Mouse (Mus musculus): Measurements from ENCODE around the gene Morc2a. TPM values are rescaled to one million over a fixed set of nuclear protein-coding genes. Genes with fewer than 3 reads are reported as not detected.

Gene Morc2a
- polyA plus RNA-seq, 1 experiment from 2014 or later: 31.0 TPM

DNA sequence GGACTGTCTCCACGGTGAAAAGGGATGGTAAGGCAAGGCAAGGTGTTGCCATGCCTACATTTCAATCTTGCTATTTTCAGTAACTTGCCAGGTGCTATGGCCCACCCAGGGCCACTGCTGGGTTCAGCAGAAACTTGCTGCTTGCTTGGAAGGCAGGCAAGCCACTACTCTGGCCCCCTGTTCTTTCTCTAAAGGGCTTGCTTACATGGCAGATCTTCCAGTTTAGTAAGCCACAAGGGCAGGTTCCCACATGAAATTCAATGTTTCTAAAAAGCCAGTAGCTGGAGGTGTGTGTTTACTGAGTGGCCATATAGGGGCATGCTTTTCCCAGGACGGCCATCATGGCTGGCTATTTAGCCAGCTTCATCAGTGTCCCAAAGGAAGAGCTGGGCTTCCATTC, 42.8 kb downstream of the Morc2a start:
- Histone ChIP-seq H3K4me2 (ENCODE audit: low read depth, low read length) (no peak overlapping the region), H3K9me3 (ENCODE audit: control insufficient read depth, low read length) (no peaks in the 10 kb centered on the region), H3K9ac (replicated peaks; ENCODE audit: low read depth, low read length) (no peak overlapping the region), H3K4me3 (ENCODE audit: low read depth, low read length) (no peak overlapping the region), H3K27me3 (ENCODE audit: control insufficient read depth, insufficient read depth, low read length) (no peaks in the 10 kb centered on the region), H3K36me3 (ENCODE audit: control insufficient read depth, insufficient read depth, low read length) (peaks cover 42% of the 10 kb centered on the region), H3K27ac (ENCODE audit: low read depth, low read length) (no peak overlapping the region), H3K4me1 (ENCODE audit: control insufficient read depth, insufficient read depth, low read length) (no peaks in the 10 kb centered on the region)
- WGBS: 100% methylated on average over 2 of the region's 2 CpGs
- no peak for ATAC-seq (ENCODE audit: low read depth)

DNA sequence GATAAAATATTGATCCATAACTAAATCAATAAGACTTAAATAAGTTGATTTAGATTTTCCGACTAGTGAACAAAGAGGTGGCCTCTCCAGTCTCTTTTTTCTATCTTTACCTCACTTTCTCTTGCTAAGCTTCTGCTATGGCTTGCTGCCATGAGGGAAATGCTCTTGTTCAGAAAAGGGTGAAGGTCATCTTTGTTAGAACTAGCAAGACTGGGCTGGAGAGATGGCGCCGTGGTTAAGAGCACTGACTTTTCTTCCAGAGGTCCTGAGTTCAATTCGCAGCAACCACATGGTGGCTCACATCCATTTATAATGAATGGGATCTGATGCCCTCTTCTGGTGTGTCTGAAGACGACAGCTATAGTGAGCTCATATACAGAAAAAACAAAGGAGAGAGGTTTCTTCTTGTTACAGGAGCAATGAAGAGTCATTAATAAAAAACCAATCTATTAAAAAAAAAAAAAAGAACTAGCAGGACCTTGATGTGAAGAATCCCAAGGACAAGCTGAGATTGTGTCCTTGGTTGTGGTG, 47.2 kb downstream of the Morc2a start:
- Histone ChIP-seq H3K4me1 (ENCODE audit: control insufficient read depth, insufficient read depth, low read length) (no peaks in the 10 kb centered on the region), H3K4me2 (ENCODE audit: low read depth, low read length) (no peak overlapping the region), H3K4me3 (ENCODE audit: low read depth, low read length) (no peak overlapping the region), H3K36me3 (ENCODE audit: control insufficient read depth, insufficient read depth, low read length) (peaks cover 6% of the 10 kb centered on the region; the same call in 1 of the 2 replicates), H3K27ac (ENCODE audit: low read depth, low read length) (no peak overlapping the region), H3K27me3 (ENCODE audit: control insufficient read depth, insufficient read depth, low read length) (no peaks in the 10 kb centered on the region), H3K9me3 (ENCODE audit: control insufficient read depth, low read length) (no peaks in the 10 kb centered on the region), H3K9ac (replicated peaks; ENCODE audit: low read depth, low read length) (no peak overlapping the region)
- no peak for ATAC-seq (ENCODE audit: low read depth)
- 83% methylated on average over 5 of the region's 5 CpGs for WGBS

DNA sequence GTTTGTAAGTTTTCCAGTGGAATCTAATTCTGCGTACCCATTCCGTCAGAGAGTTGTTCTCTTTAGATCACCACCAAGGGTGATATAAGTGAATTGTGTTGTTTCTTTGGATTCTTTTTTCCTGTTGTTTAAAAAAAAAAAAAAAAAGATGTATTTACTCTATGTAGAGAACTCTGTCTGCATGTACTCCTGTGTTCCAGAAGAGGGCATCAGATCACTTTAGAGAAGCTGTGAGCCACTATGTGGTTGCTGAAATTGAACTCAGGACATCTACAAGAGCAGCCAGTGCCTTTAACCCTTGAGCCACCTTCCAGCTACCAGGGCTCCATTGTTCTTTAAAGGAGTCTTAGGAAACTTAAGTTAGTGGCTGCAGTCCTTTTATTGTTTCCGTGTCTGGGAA, 48.5 kb downstream of the Morc2a start:
- Histone ChIP-seq H3K9me3 (ENCODE audit: control insufficient read depth, low read length) (no peaks in the 10 kb centered on the region), H3K36me3 (ENCODE audit: control insufficient read depth, insufficient read depth, low read length) (no peaks in the 10 kb centered on the region), H3K4me2 (ENCODE audit: low read depth, low read length) (no peak overlapping the region), H3K4me3 (ENCODE audit: low read depth, low read length) (no peak overlapping the region), H3K9ac (replicated peaks; ENCODE audit: low read depth, low read length) (no peak overlapping the region), H3K27ac (ENCODE audit: low read depth, low read length) (no peak overlapping the region), H3K27me3 (ENCODE audit: control insufficient read depth, insufficient read depth, low read length) (no peaks in the 10 kb centered on the region), H3K4me1 (ENCODE audit: control insufficient read depth, insufficient read depth, low read length) (no peaks in the 10 kb centered on the region)
- no peak for ATAC-seq (ENCODE audit: low read depth)
- WGBS: 79% methylated on average over 3 of the region's 3 CpGs

DNA sequence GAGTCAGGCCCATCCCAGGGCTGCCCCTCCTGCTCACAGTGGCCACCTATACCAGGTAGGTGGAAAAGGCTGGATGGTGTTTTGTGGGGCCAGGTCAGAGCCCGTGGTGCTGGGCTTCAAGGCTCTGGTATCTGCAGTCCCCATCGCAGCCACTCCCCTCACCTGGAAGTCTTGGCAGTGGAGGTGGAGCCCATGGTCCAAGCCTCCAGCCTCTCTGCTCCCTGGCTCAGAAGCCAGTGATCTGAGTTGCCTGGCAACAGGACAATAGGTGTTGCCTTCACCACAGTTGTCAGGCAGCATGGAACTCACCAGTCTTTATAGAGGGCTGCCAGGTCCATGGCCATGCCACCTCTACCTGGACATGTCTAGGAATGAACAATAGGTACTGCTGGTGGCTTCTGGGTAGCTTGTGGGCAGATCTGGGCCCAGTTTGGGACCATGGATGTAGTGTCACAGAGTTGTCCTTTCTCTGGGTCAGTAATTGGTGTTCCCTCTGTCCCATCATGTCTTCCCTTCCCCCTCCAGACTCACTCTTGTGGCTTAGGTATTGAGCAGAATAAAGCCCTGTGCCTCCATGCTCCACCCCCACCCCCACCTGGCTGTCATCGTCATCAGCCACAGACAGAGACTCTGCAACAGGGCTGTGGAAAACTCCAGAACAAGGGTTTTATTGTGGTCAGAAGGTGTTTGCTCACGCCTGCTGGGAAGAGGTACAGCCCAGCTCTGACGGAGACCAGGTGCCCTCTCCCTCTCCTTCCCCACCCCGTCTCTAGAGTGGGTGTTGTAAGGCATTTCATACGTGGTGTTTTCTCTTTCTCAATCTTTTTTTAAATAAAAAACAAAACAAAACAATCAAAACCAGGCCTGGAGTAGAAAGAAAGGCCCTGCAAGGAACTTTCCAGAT, 54.4 kb downstream of the Morc2a start:
- Histone ChIP-seq H3K9me3 (ENCODE audit: control insufficient read depth, low read length) (no peaks in the 10 kb centered on the region), H3K27ac (ENCODE audit: low read depth, low read length) (no peak overlapping the region), H3K27me3 (ENCODE audit: control insufficient read depth, insufficient read depth, low read length) (no peaks in the 10 kb centered on the region), H3K4me2 (ENCODE audit: low read depth, low read length) (no peak overlapping the region), H3K4me3 (ENCODE audit: low read depth, low read length) (no peak overlapping the region), H3K36me3 (ENCODE audit: control insufficient read depth, insufficient read depth, low read length) (no peaks in the 10 kb centered on the region), H3K4me1 (ENCODE audit: control insufficient read depth, insufficient read depth, low read length) (no peaks in the 10 kb centered on the region), H3K9ac (replicated peaks; ENCODE audit: low read depth, low read length) (no peak overlapping the region)
- ATAC-seq (ENCODE audit: low read depth): no peak
- 77% methylated on average over 7 of the region's 7 CpGs for WGBS

DNA sequence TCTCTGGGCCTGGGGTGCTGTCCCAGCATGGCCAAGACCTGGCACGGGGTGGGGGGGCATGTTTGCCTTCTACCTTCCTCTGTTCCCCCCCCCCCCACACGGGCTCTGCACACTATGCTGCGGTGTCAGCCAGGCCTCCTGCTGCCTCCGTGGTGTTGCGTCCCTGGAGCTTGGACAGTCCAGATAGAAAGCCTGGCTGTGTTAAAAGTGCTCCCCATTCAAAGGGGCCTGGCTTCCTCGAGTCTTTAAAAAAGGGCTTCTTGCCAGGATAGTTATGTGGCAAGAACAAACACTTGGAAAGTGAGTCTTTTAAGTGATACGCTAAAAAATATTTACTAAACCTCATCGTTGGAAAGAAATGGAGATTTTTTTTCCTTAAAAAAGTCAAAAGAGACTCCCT, 55.4 kb downstream of the Morc2a start:
- ATAC-seq (ENCODE audit: low read depth): no peak
- no peaks in the 10 kb centered on the region for H3K9me3 ChIP-seq (ENCODE audit: control insufficient read depth, low read length)
- H3K36me3 ChIP-seq (ENCODE audit: control insufficient read depth, insufficient read depth, low read length): no peaks in the 10 kb centered on the region
- H3K9ac ChIP-seq (replicated peaks; ENCODE audit: low read depth, low read length): no peak overlapping the region
- H3K4me2 ChIP-seq (ENCODE audit: low read depth, low read length): no peak overlapping the region
- 77% methylated on average over 8 of the region's 8 CpGs for WGBS
- H3K4me3 ChIP-seq (ENCODE audit: low read depth, low read length): no peak overlapping the region
- H3K4me1 ChIP-seq (ENCODE audit: control insufficient read depth, insufficient read depth, low read length): no peaks in the 10 kb centered on the region
- no peaks in the 10 kb centered on the region for H3K27me3 ChIP-seq (ENCODE audit: control insufficient read depth, insufficient read depth, low read length)
- no peak overlapping the region for H3K27ac ChIP-seq (ENCODE audit: low read depth, low read length)

DNA sequence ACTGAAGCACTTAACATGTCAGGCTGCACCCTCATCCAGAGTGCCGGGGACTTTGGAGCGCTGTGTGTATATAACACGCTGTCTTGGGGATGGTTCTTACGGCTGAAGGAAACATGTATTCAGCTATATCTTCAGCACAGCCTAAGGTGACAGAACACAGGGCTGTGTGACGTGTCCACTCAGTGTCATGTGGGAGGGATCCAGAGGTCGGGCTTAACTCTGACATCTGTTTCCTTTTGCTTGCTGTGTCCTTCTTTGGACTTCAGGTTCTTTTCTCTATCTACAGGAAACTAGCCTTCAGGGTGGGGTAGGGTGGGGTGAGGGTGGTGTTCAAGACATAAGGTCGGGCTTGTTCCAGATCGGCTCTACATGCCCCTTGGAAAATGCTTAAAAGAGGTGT, 58.1 kb downstream of the Morc2a start:
- Histone ChIP-seq H3K4me3 (ENCODE audit: low read depth, low read length) (no peak overlapping the region), H3K27me3 (ENCODE audit: control insufficient read depth, insufficient read depth, low read length) (no peaks in the 10 kb centered on the region), H3K4me1 (ENCODE audit: control insufficient read depth, insufficient read depth, low read length) (no peaks in the 10 kb centered on the region), H3K36me3 (ENCODE audit: control insufficient read depth, insufficient read depth, low read length) (no peaks in the 10 kb centered on the region), H3K9ac (replicated peaks; ENCODE audit: low read depth, low read length) (no peak overlapping the region), H3K27ac (ENCODE audit: low read depth, low read length) (no peak overlapping the region), H3K4me2 (ENCODE audit: low read depth, low read length) (no peak overlapping the region), H3K9me3 (ENCODE audit: control insufficient read depth, low read length) (no peaks in the 10 kb centered on the region)
- 88% methylated on average over 8 of the region's 8 CpGs for WGBS
- no peak for ATAC-seq (ENCODE audit: low read depth)

DNA sequence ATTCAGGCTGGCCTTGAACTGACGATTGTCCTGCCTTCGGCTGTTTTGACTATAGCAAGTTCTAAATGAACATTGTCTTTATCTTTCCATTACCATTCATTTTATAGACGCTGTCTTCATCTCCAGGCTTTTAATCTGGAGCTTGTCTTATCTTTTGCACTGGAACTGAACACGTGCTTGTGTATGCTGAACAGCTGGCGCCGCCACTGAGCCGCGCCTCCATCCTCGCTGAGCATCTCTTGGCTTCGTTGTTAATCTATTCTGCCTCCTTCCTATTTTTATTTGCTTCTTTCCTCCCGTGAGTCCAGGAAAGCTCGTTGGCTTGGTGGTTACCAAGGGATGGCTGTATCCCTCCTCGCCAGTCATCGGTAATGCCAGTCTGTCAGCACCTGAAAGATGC, 61.2 kb downstream of the Morc2a start:
- Histone ChIP-seq H3K9me3 (ENCODE audit: control insufficient read depth, low read length) (no peaks in the 10 kb centered on the region), H3K27me3 (ENCODE audit: control insufficient read depth, insufficient read depth, low read length) (no peaks in the 10 kb centered on the region), H3K4me3 (ENCODE audit: low read depth, low read length) (no peak overlapping the region), H3K4me1 (ENCODE audit: control insufficient read depth, insufficient read depth, low read length) (no peaks in the 10 kb centered on the region), H3K27ac (ENCODE audit: low read depth, low read length) (no peak overlapping the region), H3K9ac (replicated peaks; ENCODE audit: low read depth, low read length) (no peak overlapping the region), H3K4me2 (ENCODE audit: low read depth, low read length) (no peak overlapping the region), H3K36me3 (ENCODE audit: control insufficient read depth, insufficient read depth, low read length) (no peaks in the 10 kb centered on the region)
- WGBS: 72% methylated on average over 14 of the region's 14 CpGs
- no peak for ATAC-seq (ENCODE audit: low read depth)

DNA sequence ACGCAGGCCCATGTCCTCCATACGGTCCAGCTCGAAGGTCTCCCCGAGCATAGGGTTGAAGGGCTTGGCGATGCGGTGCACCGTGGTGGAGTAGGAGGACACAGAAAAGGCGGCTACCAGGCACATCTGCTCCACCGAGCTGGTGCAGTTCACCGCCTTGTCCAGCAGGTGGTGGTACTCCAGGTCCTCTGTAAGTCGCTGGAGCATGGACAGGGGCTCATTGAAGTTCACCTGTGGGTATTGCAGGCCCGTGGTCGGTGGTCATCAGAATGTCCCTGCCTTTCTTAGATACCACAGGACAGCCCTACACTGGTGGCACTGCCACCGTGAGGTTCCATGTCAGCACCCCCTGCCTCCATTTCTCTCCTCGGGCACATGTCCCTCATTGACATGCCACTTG, 65.5 kb downstream of the Morc2a start:
- Histone ChIP-seq H3K27me3 (ENCODE audit: control insufficient read depth, insufficient read depth, low read length) (no peaks in the 10 kb centered on the region), H3K4me3 (ENCODE audit: low read depth, low read length) (no peak overlapping the region), H3K36me3 (ENCODE audit: control insufficient read depth, insufficient read depth, low read length) (no peaks in the 10 kb centered on the region), H3K4me1 (ENCODE audit: control insufficient read depth, insufficient read depth, low read length) (no peaks in the 10 kb centered on the region), H3K9ac (replicated peaks; ENCODE audit: low read depth, low read length) (no peak overlapping the region), H3K9me3 (ENCODE audit: control insufficient read depth, low read length) (no peaks in the 10 kb centered on the region), H3K27ac (ENCODE audit: low read depth, low read length) (no peak overlapping the region), H3K4me2 (ENCODE audit: low read depth, low read length) (no peak overlapping the region)
- ATAC-seq (ENCODE audit: low read depth): no peak
- 44% methylated on average over 15 of the region's 15 CpGs for WGBS

DNA sequence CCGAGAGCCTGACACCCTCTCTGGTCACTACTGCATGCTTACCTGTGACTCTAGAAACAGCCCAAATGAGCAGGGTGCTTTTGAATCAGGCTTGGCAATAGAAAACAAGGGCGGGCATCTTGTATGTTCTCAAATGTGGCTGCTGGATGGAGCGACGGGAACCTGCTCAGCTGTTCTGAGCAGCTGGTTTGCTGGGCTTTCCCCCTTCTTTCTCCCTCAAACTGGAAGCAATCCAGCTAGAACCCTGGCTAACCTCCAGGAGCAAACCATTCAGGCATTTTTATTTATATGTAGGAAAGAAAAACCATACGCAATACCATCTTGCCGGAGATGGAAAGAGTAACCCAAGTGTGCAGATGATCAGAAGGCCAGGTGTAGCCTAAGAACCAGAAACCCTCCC, 67.7 kb downstream of the Morc2a start:
- 71% methylated on average over 6 of the region's 6 CpGs for whole genome bisulfite sequencing
- H3K4me2 ChIP-seq (ENCODE audit: low read depth, low read length): no peak overlapping the region
- no peak overlapping the region for H3K27ac ChIP-seq (ENCODE audit: low read depth, low read length)

More for the DNA sequence above, 67.7 kb downstream of the Morc2a start:
- Histone ChIP-seq H3K4me3 (ENCODE audit: low read depth, low read length) (no peak overlapping the region), H3K27me3 (ENCODE audit: control insufficient read depth, insufficient read depth, low read length) (no peaks in the 10 kb centered on the region), H3K4me1 (ENCODE audit: control insufficient read depth, insufficient read depth, low read length) (no peaks in the 10 kb centered on the region), H3K36me3 (ENCODE audit: control insufficient read depth, insufficient read depth, low read length) (no peaks in the 10 kb centered on the region), H3K9ac (replicated peaks; ENCODE audit: low read depth, low read length) (no peak overlapping the region), H3K9me3 (ENCODE audit: control insufficient read depth, low read length) (no peaks in the 10 kb centered on the region)
- no peak for ATAC-seq (ENCODE audit: low read depth)
